Mouse (Mus musculus) layer of hippocampus, adult 2 months (tissue): ENCODE data around the gene Gm9844. TPM values are rescaled to one million over a fixed set of nuclear protein-coding genes. Genes with fewer than 3 reads are reported as not detected.
A peak's percentile ranks its signal among the peaks of the same experiment; 100 is the strongest.

Experiments used
- DNase-seq, 2 experiments: peaks; one replicate each; pipeline ENCODE4 v3.0.0; 2022; ENCODE audit warnings: low spot score in 2 of 2
- H3K27ac ChIP-seq: fragments of 200-600 bp; 2 replicates; pipeline ENCODE4 v1.8.1; 2022
- H3K4me3 ChIP-seq: fragments of 200-600 bp; 2 replicates; pipeline ENCODE4 v1.8.1; 2022; ENCODE audit warnings: mild to moderate bottlenecking
- CTCF ChIP-seq: fragments of 200-600 bp; conservative IDR thresholded peaks from 2 replicates; pipeline ENCODE4 v1.8.1; 2022; ENCODE audit warnings: antibody characterized with exemption, mild to moderate bottlenecking, moderate library complexity
- total RNA-seq, 2 experiments: library from RNA; stranded (reverse); gene quantifications; 2 replicates each; pipeline ENCODE4 v1.2.3; 2021

The Gm9844 gene
- total RNA-seq, 2 experiments from 2014 or later: 1.6 TPM; not detected in 1

DNA sequence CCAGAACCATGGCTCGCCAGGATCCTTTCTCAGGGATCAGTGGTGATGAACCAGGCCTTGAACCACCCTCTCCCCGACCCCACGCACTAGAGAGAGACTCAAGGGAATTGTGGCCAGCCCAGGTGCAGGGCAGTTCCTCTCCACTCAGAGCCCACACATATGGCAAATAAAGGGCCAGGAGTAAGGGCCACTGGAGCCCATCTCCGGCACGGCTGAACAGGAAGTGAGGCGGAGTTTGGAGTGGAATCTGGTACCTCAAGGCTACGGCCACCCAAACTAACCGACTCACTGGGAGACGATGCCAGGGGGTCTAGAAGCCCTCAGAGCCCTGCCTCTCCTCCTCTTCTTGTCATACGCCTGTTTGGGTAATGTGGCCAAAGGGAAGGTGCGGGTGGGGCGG lies 35.2 kb downstream of the Gm9844 start, which contains the start of gene Cd79a:
TSS of gene Cd79a (plus strand) at position 158 of the 400 bp plus-strand sequence.
- no peak for DNase-seq
- TF ChIP-seq CTCF: no peak
- H3K4me3 ChIP-seq: no peak within 1 kb of the TSS
- no peak within 1 kb of the TSS for H3K27ac ChIP-seq

DNA sequence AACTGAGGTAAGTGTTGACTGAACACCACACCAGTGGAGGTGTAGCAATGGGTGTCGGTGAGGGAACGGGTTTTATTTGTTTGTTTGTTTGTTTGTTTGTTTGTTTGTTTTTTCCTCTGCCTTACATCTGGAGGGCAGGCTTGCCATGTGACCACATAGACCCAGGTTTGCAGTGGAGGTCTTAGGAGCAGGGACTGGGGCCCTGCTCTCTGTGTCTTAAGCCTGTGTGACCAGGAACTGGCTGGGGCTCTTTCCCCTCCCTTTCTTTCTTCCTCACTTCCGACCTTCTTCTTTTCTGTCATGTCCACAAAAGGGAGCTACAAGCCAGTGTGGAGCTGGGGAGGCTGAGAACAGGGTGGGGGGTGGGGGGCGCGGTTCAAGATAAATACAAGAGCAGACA lies 35.9 kb downstream of the Gm9844 start:
- Histone ChIP-seq H3K27ac (no peak overlapping the region), H3K4me3 (no peak overlapping the region)
- TF ChIP-seq CTCF: no peak
- no peak for DNase-seq

DNA sequence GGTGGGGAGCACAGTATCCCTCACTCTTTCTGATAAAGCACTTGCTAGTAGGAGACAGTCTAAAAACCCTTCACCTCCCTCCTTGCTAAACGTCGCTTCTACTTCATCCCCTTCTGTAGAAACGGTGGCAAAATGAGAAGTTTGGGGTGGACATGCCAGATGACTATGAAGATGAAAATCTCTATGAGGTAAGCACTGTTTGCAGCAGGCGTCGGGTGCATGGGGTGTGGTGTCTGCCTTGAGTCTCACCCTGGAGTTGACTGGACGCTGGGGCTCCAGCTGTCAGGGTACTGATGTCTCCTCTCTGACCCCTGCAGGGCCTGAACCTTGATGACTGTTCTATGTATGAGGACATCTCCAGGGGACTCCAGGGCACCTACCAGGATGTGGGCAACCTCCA lies 39.1 kb downstream of the Gm9844 start:
- Histone ChIP-seq H3K4me3 (no peak overlapping the region), H3K27ac (no peak overlapping the region)
- TF ChIP-seq CTCF: no peak
- no peak for DNase-seq

DNA sequence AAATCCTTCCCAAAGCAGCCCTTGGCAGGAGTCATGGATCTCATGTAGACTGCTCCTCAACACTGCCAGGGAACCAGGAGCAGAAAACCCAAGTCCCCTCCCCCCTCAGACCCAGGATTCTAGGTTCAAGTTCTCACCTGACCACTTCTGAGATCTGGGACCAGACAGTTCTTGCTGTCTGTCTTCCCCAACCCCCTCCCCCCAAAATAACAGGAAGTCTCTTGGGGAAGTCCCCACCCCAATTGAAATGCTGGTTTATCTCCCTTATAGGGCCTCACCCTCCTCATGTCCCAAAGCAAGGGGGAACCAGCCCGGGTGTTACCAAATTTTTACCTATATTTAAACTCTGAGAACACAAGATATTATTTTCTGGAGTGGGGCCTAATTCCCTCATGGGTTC lies 39.8 kb downstream of the Gm9844 start:
- no peak overlapping the region for H3K4me3 ChIP-seq
- TF ChIP-seq CTCF: no peak
- no peak for DNase-seq
- peak overlapping the region; percentile 89 for H3K27ac ChIP-seq

DNA sequence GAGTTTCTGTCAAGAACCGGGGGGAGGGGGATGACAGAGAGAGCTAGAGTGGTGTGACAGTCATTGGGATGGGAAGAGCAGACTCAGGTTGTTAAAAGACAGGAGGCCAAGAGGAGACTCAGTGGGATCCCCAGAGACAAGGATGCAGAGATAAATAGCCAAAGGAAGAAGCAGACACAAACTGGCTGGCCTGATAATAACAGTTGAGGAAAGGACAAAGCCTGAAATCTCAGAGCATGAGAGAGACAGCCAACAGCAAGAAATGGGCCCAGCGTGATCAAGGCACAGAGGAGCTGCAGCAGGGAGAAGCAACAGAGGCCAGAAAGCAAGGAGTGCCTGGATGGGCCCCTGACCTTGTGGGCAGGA lies 40.2 kb downstream of the Gm9844 start:
- H3K4me3 ChIP-seq: peak overlapping the region; percentile 84
- DNase-seq: no peak

DNA sequence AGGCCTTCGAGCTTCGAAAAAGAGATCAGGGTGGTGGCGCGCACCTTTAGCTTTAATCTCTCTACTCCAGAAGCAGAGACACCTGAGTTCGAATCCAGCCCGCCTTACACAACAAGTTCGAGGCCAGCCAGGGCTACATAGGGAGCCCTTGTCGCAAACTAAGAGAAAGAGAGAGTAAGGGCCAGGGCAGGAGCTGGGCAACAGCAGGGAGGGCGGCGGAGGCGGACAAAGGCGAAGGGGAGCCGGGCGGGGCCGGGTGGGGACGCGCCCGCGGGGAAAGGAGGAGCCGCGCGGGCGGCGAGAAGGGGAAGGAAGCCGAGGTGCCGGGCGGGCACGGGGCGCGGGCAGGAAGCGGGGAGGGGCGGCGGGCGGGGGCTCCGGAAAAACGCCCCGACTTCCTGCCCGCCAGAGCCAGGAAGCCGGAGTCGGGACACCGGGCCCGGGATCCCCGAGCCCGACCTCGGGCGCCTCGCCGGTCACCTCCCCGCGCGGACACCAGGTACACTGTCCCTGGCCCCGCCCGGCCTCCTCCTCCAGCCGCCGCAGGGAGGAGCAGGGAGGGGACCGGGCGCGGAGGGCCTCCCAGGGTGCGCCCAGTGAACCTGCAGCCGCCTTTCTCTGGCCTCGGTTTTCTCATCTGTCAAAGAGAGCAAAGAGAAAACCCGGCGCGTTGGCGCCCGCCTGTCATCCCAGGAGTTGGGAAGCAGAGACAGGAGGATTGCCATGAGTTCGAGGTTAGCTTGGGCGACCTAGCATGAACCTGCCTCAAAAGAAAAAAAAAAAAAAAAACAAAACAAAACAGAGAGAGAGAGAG lies 40.8 kb downstream of the Gm9844 start, which contains the start of gene Arhgef1:
TSS of gene Arhgef1 (plus strand) at position 283 of the 814 bp plus-strand sequence.
- TF ChIP-seq CTCF: no peak
- Histone ChIP-seq H3K4me3 (peak within 1 kb of the TSS; percentile 84), H3K27ac (peak within 1 kb of the TSS; percentile 89)
- DNase-seq: no peak

More for the DNA sequence above, 40.2 kb downstream of the Gm9844 start:
- peak overlapping the region; percentile 89 for H3K27ac ChIP-seq
- TF ChIP-seq CTCF: no peak

DNA sequence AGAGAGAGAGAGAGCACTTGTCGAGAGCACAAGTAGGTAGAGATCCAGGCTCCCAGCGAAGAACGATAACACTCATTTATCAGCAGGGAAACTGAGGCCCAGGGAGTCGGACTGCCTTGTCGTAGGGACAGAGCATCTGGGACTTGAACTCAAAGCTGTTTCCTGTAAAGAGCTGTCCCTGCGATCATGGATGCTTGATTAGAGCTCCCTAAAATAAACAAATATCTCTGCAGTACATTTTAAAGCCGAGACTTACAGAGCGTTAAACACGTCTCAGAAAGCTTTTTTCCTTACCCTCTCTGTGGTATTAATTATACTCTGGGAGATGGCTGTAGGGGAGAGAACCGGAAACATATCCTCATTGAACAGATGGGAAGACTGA lies 41.4 kb downstream of the Gm9844 start:
- peak overlapping the region; percentile 84 for H3K4me3 ChIP-seq
- TF ChIP-seq CTCF: no peak
- H3K27ac ChIP-seq: peak overlapping the region; percentile 89
- DNase-seq: no peak

DNA sequence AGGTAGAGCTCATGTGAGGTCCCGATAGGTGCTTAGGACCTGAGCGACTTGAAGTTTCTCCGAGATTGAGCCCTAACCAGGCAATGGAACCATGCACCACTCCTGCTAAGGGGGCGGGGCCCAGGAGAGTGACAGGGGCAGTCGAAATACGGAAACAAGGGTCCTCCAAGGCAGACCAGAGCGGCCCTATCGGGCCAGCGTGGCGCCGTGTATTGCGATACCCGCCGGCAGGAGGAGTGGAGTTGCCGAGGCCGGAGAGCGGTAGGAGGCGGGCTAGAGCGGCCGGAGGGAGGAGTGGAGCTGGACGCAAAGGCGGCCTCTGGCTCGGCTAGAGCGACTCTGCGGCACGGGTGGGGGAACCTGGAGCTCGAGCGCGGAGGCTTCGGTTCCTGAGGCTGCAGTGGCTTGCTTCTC lies 42.1 kb downstream of the Gm9844 start:
- peak; percentile 95 to 98 for DNase-seq
- H3K4me3 ChIP-seq: peak overlapping the region; percentile 84
- peak overlapping the region; percentile 89 for H3K27ac ChIP-seq
- peak; percentile 76 for TF ChIP-seq CTCF

DNA sequence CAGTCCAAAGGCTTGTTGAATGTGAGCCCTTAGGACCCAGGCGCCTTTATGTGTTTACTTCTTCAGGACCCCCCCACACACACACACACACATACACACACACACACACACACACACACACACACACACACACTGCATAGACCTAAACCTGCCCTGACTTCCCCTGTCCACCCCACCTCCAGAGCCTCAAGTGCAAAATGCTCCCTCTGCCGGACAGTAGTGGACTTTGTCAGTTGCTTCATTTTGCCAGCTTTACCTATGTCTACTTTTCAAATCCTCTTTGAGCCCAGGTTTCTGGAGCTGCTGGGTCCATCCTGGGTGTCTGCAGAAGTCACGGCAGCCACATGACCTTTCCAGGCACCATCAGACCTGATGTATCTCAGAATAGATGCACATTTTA lies 42.9 kb downstream of the Gm9844 start:
- Histone ChIP-seq H3K27ac (no peak overlapping the region), H3K4me3 (peak overlapping the region; percentile 84)
- peak; percentile 39 to 45 for DNase-seq
- peak; percentile 71 for TF ChIP-seq CTCF

DNA sequence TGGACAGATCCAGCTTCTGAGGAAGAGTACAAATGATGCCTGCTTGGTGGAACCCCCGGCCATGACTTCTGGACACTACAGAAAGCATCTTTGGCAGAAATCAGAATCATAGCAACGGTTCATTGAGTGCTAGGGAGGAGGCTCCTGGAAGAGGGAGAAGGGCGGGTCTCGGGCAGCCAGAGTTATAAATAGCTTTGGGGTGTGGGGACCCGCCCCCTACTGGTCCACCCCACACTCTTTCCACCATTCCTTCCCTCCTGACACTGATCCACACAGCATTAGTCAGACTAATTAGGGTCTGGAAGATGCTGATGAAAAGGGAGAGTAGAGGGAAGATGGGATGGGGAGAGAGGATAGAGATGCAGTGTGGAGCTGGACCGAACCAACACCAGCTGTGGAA lies 44.5 kb downstream of the Gm9844 start:
- Histone ChIP-seq H3K4me3 (no peak overlapping the region), H3K27ac (no peak overlapping the region; the same call in 1 of the 2 replicates)
- TF ChIP-seq CTCF: 0 out of 2 replicates have a peak, but pooled peaks have one; percentile 8
- DNase-seq: no peak

DNA sequence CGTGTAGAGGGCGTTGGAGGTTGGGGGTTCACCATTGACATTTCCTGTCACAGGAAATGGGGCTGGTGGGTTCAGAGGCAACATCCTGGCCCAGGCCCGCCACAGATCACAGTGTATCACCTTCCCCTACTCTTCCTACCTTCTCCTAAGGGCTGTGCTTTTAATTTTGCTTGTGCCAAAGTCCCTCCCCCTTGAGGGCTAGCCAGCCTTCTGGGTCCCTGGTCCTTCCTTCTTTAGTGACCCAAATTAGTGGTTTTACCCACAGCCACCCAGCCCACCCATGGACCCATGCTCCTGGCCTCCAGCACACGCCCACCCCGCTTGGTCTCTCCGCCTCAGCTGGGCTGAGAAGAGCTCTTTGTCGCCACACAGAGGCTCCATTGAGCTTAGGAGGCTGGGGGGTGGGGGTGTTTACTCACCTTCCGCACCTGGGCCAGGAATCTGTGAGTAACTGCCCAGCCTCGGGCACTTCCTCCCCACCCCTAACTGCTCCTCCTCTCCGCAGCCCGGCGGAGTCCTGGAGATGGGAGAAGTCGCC lies 45.3 kb downstream of the Gm9844 start:
- DNase-seq: no peak
- TF ChIP-seq CTCF: 0 out of 2 replicates have a peak, but pooled peaks have one; percentile 4
- H3K27ac ChIP-seq: no peak overlapping the region; the same call in 1 of the 2 replicates

More for the DNA sequence above, 45.3 kb downstream of the Gm9844 start:
- no peak overlapping the region for H3K4me3 ChIP-seq

Other genes starting within 250 kb of the Gm9844 start
- under 1 TPM; 0.51 to 0.56 TPM for gene Lypd3, start 225.7 kb upstream of the Gm9844 start, total RNA-seq
- gene Tex101, start 185.5 kb upstream of the Gm9844 start, total RNA-seq: not detected
- gene BC049730, start 153.0 kb upstream of the Gm9844 start, total RNA-seq: not detected
- not detected for gene Gm4763, start 135.3 kb upstream of the Gm9844 start, total RNA-seq
- gene Cd177, start 101.9 kb upstream of the Gm9844 start, total RNA-seq: under 1 TPM in 1 of 2 experiments, not detected in 1; 0.41 TPM
- not detected for gene Ceacam10, start 85.0 kb upstream of the Gm9844 start, total RNA-seq
- gene Lypd4, start 7.7 kb downstream of the Gm9844 start, total RNA-seq: not detected
- not detected for gene Dmrtc2, start 7.8 kb downstream of the Gm9844 start, total RNA-seq
- 100 to 1,000 TPM; 501 to 525 TPM for gene Rps19, start 22.2 kb downstream of the Gm9844 start, total RNA-seq
- not detected for gene Cd79a, start 35.2 kb downstream of the Gm9844 start, total RNA-seq
- gene Arhgef1, start 40.7 kb downstream of the Gm9844 start, total RNA-seq: 10 to 100 TPM; 88.3 to 100.0 TPM
- not detected for gene Gm4881, start 82.3 kb downstream of the Gm9844 start, total RNA-seq
- 100 to 1,000 TPM; 275 to 315 TPM for gene Rabac1, start 110.5 kb downstream of the Gm9844 start, total RNA-seq
- 1,000 to 10,000 TPM; 2,443 to 2,563 TPM for gene Atp1a3, start 143.7 kb downstream of the Gm9844 start, total RNA-seq
- 100 to 1,000 TPM; 247 to 248 TPM for gene Grik5, start 210.1 kb downstream of the Gm9844 start, total RNA-seq
- 10 to 100 TPM; 29.3 to 30.3 TPM for gene Zfp574, start 210.4 kb downstream of the Gm9844 start, total RNA-seq